21 mouse cellular contexts compared by ENCODE assay signal in genomic region chr2:64878275-64878674, GRCm38 (mm10).
DNase-seq lines count a peak whose midpoint lies in the region; ATAC-seq and TF ChIP-seq lines count a peak whose summit lies in the region.
"Had no signal": no experiment of that assay in that cellular context is flagged by ENCODE, and none has a peak within 500 bp of the region (broad histone marks: within the 10 kb centered on the region; RNA-seq: fewer than 3 reads in every experiment).

No protein-coding gene starts in this region.

- no peak for TF ChIP-seq CTCF in midbrain, postnatal 0 days (IDR thresholded peaks at IDR 0.05)

- no peaks in the 10 kb centered on the region for H3K36me3 ChIP-seq in hindbrain, embryonic 13.5 days
- H3K36me3 ChIP-seq in hindbrain, embryonic 12.5 days, result no peaks in the 10 kb centered on the region
- no peaks in the 10 kb centered on the region for H3K36me3 ChIP-seq in midbrain, embryonic 11.5 days (ENCODE audit: control insufficient read depth, insufficient read depth, low read length)
- H3K36me3 ChIP-seq in midbrain, embryonic 14.5 days (ENCODE audit: control insufficient read depth, insufficient read depth, low read length), result no peaks in the 10 kb centered on the region
- H3K36me3 ChIP-seq in midbrain, embryonic 15.5 days (replicated peaks), result no peaks in the 10 kb centered on the region
- no peaks in the 10 kb centered on the region for H3K36me3 ChIP-seq in midbrain, postnatal 0 days (ENCODE audit: insufficient read depth, low read length)
- H3K36me3 ChIP-seq in midbrain, embryonic 16.5 days (ENCODE audit: control insufficient read depth, insufficient read depth, low read length), result no peaks in the 10 kb centered on the region
- H3K36me3 ChIP-seq: embryonic facial prominence, embryonic 10.5 days; embryonic facial prominence, embryonic 12.5 days; forebrain, embryonic 15.5 days had no signal

- H3K27ac ChIP-seq in hindbrain, embryonic 13.5 days, result peak overlapping the region; percentile 35; the same call in 1 of the 2 replicates
- no peak overlapping the region for H3K27ac ChIP-seq in hindbrain, embryonic 12.5 days
- no peak overlapping the region for H3K27ac ChIP-seq in midbrain, embryonic 11.5 days (ENCODE audit: low read depth, low read length)
- H3K27ac ChIP-seq in midbrain, embryonic 14.5 days (replicated peaks; ENCODE audit: low read depth, low read length), result no peak overlapping the region
- 0 out of 2 replicates have a peak overlapping the region, but pooled peaks have one; percentile 7 for H3K27ac ChIP-seq in midbrain, embryonic 15.5 days
- H3K27ac ChIP-seq in midbrain, postnatal 0 days (ENCODE audit: low read depth, low read length), result no peak overlapping the region
- 0 out of 2 replicates have a peak overlapping the region, but pooled peaks have one; percentile 42 for H3K27ac ChIP-seq in midbrain, embryonic 16.5 days (ENCODE audit: low read length)
- H3K27ac ChIP-seq: embryonic facial prominence, embryonic 10.5 days; embryonic facial prominence, embryonic 12.5 days; forebrain, embryonic 13.5 days; forebrain, embryonic 15.5 days had no signal

- H3K4me2 ChIP-seq in hindbrain, embryonic 13.5 days, result no peak overlapping the region
- no peak overlapping the region for H3K4me2 ChIP-seq in hindbrain, embryonic 12.5 days (replicated peaks)
- no peak overlapping the region for H3K4me2 ChIP-seq in midbrain, embryonic 11.5 days
- no peak overlapping the region for H3K4me2 ChIP-seq in midbrain, embryonic 14.5 days (ENCODE audit: low read length)
- H3K4me2 ChIP-seq in midbrain, embryonic 15.5 days, result no peak overlapping the region
- no peak overlapping the region for H3K4me2 ChIP-seq in midbrain, postnatal 0 days (ENCODE audit: low read depth, low read length, poor library complexity, severe bottlenecking)
- no peak overlapping the region for H3K4me2 ChIP-seq in midbrain, embryonic 16.5 days (ENCODE audit: low read length)
- H3K4me2 ChIP-seq: embryonic facial prominence, embryonic 12.5 days; forebrain, embryonic 13.5 days; forebrain, embryonic 15.5 days had no signal

- WGBS in hindbrain, embryonic 13.5 days, result 39% methylated on average over 2 of the region's 2 CpGs
- 43% methylated on average over 2 of the region's 2 CpGs for WGBS in hindbrain, embryonic 12.5 days
- WGBS in midbrain, embryonic 11.5 days, result 33% methylated on average over 2 of the region's 2 CpGs
- 41% methylated on average over 2 of the region's 2 CpGs for WGBS in midbrain, embryonic 14.5 days
- 42% methylated on average over 2 of the region's 2 CpGs for WGBS in midbrain, embryonic 15.5 days
- 38% methylated on average over 2 of the region's 2 CpGs for WGBS in midbrain, postnatal 0 days
- 42% methylated on average over 2 of the region's 2 CpGs for WGBS in midbrain, embryonic 16.5 days

- no peak overlapping the region for H3K4me3 ChIP-seq in hindbrain, embryonic 13.5 days
- H3K4me3 ChIP-seq in hindbrain, embryonic 12.5 days, result no peak overlapping the region
- no peak overlapping the region for H3K4me3 ChIP-seq in midbrain, embryonic 11.5 days (ENCODE audit: low read depth, low read length)
- no peak overlapping the region for H3K4me3 ChIP-seq in midbrain, embryonic 14.5 days (replicated peaks; ENCODE audit: low read depth, low read length)
- H3K4me3 ChIP-seq in midbrain, embryonic 15.5 days, result no peak overlapping the region
- no peak overlapping the region for H3K4me3 ChIP-seq in midbrain, postnatal 0 days (ENCODE audit: low read depth, low read length)
- no peak overlapping the region for H3K4me3 ChIP-seq in midbrain, embryonic 16.5 days (ENCODE audit: low read depth, low read length)
- H3K4me3 ChIP-seq: embryonic facial prominence, embryonic 10.5 days; embryonic facial prominence, embryonic 12.5 days; forebrain, embryonic 13.5 days; forebrain, embryonic 15.5 days had no signal

- DNase-seq in midbrain, embryonic 11.5 days (ENCODE audit: low spot score, missing footprints), result no peak
- DNase-seq in midbrain, embryonic 14.5 days, result no peak
- DNase-seq in midbrain, postnatal 0 days (ENCODE audit: low spot score), result no peak
- no peak for DNase-seq in gastrocnemius, adult 18-20 months (ENCODE audit: low spot score)
- DNase-seq: adrenal gland, adult 2 months; adrenal gland, postnatal 10 days; adrenal gland, postnatal 25 days; cerebellum, adult 11-12 months; cerebellum, adult 2 months; cerebellum, adult 9-10 months; cerebellum, postnatal 10 days; cerebellum, postnatal 25 days; forebrain, postnatal 0 days had no signal

- no peaks in the 10 kb centered on the region for H3K9me3 ChIP-seq in hindbrain, embryonic 13.5 days
- no peaks in the 10 kb centered on the region for H3K9me3 ChIP-seq in hindbrain, embryonic 12.5 days (replicated peaks)
- H3K9me3 ChIP-seq in midbrain, embryonic 11.5 days (ENCODE audit: control insufficient read depth, low read length), result no peaks in the 10 kb centered on the region
- no peaks in the 10 kb centered on the region for H3K9me3 ChIP-seq in midbrain, embryonic 14.5 days (ENCODE audit: control insufficient read depth, low read length)
- H3K9me3 ChIP-seq in midbrain, embryonic 15.5 days, result no peaks in the 10 kb centered on the region
- no peaks in the 10 kb centered on the region for H3K9me3 ChIP-seq in midbrain, postnatal 0 days (ENCODE audit: low read length)
- no peaks in the 10 kb centered on the region for H3K9me3 ChIP-seq in midbrain, embryonic 16.5 days (replicated peaks; ENCODE audit: control insufficient read depth, low read length, poor library complexity, severe bottlenecking)
- H3K9me3 ChIP-seq: embryonic facial prominence, embryonic 10.5 days; embryonic facial prominence, embryonic 12.5 days; forebrain, embryonic 13.5 days; forebrain, embryonic 15.5 days had no signal

- ATAC-seq in hindbrain, embryonic 13.5 days (ENCODE audit: low FRiP score), result no peak
- ATAC-seq in hindbrain, embryonic 12.5 days (ENCODE audit: low FRiP score), result no peak
- ATAC-seq in midbrain, embryonic 11.5 days (ENCODE audit: low FRiP score), result 0 out of 2 replicates have a peak, but pooled peaks have one; percentile 54
- ATAC-seq in midbrain, embryonic 14.5 days (ENCODE audit: low FRiP score, low TSS enrichment), result no peak
- ATAC-seq in midbrain, embryonic 15.5 days (replicated peaks), result no peak
- no peak for ATAC-seq in midbrain, postnatal 0 days (ENCODE audit: low FRiP score)
- ATAC-seq in midbrain, embryonic 16.5 days, result peak; percentile 50
- ATAC-seq: forebrain, embryonic 13.5 days; forebrain, embryonic 15.5 days; forebrain, postnatal 0 days had no signal

- H3K4me1 ChIP-seq in hindbrain, embryonic 13.5 days (replicated peaks), result no peaks in the 10 kb centered on the region
- H3K4me1 ChIP-seq in hindbrain, embryonic 12.5 days, result no peaks in the 10 kb centered on the region
- H3K4me1 ChIP-seq in midbrain, embryonic 11.5 days (ENCODE audit: control insufficient read depth, insufficient read depth, low read length), result no peaks in the 10 kb centered on the region
- H3K4me1 ChIP-seq in midbrain, embryonic 14.5 days (ENCODE audit: control insufficient read depth, insufficient read depth, low read length), result no peaks in the 10 kb centered on the region
- H3K4me1 ChIP-seq in midbrain, embryonic 15.5 days, result peaks cover 7% of the 10 kb centered on the region; the same call in 1 of the 2 replicates
- H3K4me1 ChIP-seq in midbrain, postnatal 0 days (ENCODE audit: insufficient read depth, low read length), result no peaks in the 10 kb centered on the region
- H3K4me1 ChIP-seq in midbrain, embryonic 16.5 days (ENCODE audit: control insufficient read depth, insufficient read depth, low read length), result no peaks in the 10 kb centered on the region; the same call in 1 of the 2 replicates
- H3K4me1 ChIP-seq: embryonic facial prominence, embryonic 12.5 days; forebrain, embryonic 13.5 days; forebrain, embryonic 15.5 days had no signal

- H3K9ac ChIP-seq in hindbrain, embryonic 13.5 days, result no peak overlapping the region
- H3K9ac ChIP-seq in hindbrain, embryonic 12.5 days, result no peak overlapping the region
- H3K9ac ChIP-seq in midbrain, embryonic 11.5 days (ENCODE audit: low read length), result no peak overlapping the region
- no peak overlapping the region for H3K9ac ChIP-seq in midbrain, embryonic 14.5 days (replicated peaks; ENCODE audit: low read length)
- no peak overlapping the region for H3K9ac ChIP-seq in midbrain, embryonic 15.5 days
- no peak overlapping the region for H3K9ac ChIP-seq in midbrain, postnatal 0 days (replicated peaks; ENCODE audit: low read length, poor library complexity, severe bottlenecking)
- H3K9ac ChIP-seq in midbrain, embryonic 16.5 days (ENCODE audit: low read depth, low read length), result no peak overlapping the region
- H3K9ac ChIP-seq: embryonic facial prominence, embryonic 12.5 days; forebrain, embryonic 13.5 days; forebrain, embryonic 15.5 days; forebrain, postnatal 0 days had no signal

- no peaks in the 10 kb centered on the region for H3K27me3 ChIP-seq in hindbrain, embryonic 13.5 days
- H3K27me3 ChIP-seq in hindbrain, embryonic 12.5 days, result no peaks in the 10 kb centered on the region
- no peaks in the 10 kb centered on the region for H3K27me3 ChIP-seq in midbrain, embryonic 11.5 days (ENCODE audit: control insufficient read depth, insufficient read depth, low read length)
- H3K27me3 ChIP-seq in midbrain, embryonic 14.5 days (ENCODE audit: control insufficient read depth, insufficient read depth, low read length), result no peaks in the 10 kb centered on the region
- no peaks in the 10 kb centered on the region for H3K27me3 ChIP-seq in midbrain, embryonic 15.5 days (replicated peaks)
- H3K27me3 ChIP-seq in midbrain, postnatal 0 days (ENCODE audit: insufficient read depth, low read length), result no peaks in the 10 kb centered on the region
- H3K27me3 ChIP-seq in midbrain, embryonic 16.5 days (ENCODE audit: control insufficient read depth, insufficient read depth, low read depth, low read length), result no peaks in the 10 kb centered on the region
- H3K27me3 ChIP-seq: embryonic facial prominence, embryonic 12.5 days; forebrain, embryonic 13.5 days; forebrain, embryonic 15.5 days had no signal

Comparison
In these comparisons a context has a peak if more than half of its experiments do, and no peak if none do; other contexts are left out.
1. ATAC-seq: peak in midbrain, embryonic 11.5 days (single experiment) and midbrain, embryonic 16.5 days (single experiment); none in hindbrain, embryonic 13.5 days (single experiment), hindbrain, embryonic 12.5 days (single experiment), midbrain, embryonic 14.5 days (single experiment), midbrain, embryonic 15.5 days (single experiment) and midbrain, postnatal 0 days (single experiment).
2. H3K27ac ChIP-seq: peak in hindbrain, embryonic 13.5 days (single experiment), midbrain, embryonic 15.5 days (single experiment) and midbrain, embryonic 16.5 days (single experiment); none in hindbrain, embryonic 12.5 days (single experiment), midbrain, embryonic 11.5 days (single experiment), midbrain, embryonic 14.5 days (single experiment) and midbrain, postnatal 0 days (single experiment).